ENCODE assay signal across 10 mouse cellular contexts in genomic region chr5:35814334-35814941, GRCm38 (mm10). TPM values are rescaled to one million over a fixed set of nuclear protein-coding genes. Genes with fewer than 3 reads are reported as not detected.
DNase-seq lines count a peak whose midpoint lies in the region; ATAC-seq and TF ChIP-seq lines count a peak whose summit lies in the region.
"Had no signal": no experiment of that assay in that cellular context is flagged by ENCODE, and none has a peak within 500 bp of the region (broad histone marks: within the 10 kb centered on the region; RNA-seq: fewer than 3 reads in every experiment).

No protein-coding gene starts in this region.

- 0 out of 2 replicates have a peak overlapping the region, but pooled peaks have one; percentile 19 for H3K9ac ChIP-seq in hindbrain, embryonic 13.5 days
- H3K9ac ChIP-seq in liver, postnatal 0 days (replicated peaks), result no peak overlapping the region

- peak; percentile 10 for DNase-seq in thymus, postnatal 25 days
- no peak for DNase-seq in thymus, postnatal 0 days (ENCODE audit: low spot score)
- peak; percentile 83 to 89 for DNase-seq in left cerebral cortex, postnatal 14 days (ENCODE audit: low spot score in 2 of 2)
- no peak for DNase-seq in liver, postnatal 0 days
- no peak for DNase-seq in T-cell, adult 2 months (ENCODE audit: low spot score)
- no peak for DNase-seq in lung, postnatal 10 days

- H3K27ac ChIP-seq in hindbrain, embryonic 13.5 days, result peak overlapping the region; percentile 52; the same call in 1 of the 2 replicates
- H3K27ac ChIP-seq in small intestine, adult 2 months (ENCODE audit: insufficient read depth, low read depth, low read length), result no peak overlapping the region
- no peak overlapping the region for H3K27ac ChIP-seq in liver, postnatal 0 days (ENCODE audit: low read depth)

- no peak for TF ChIP-seq EP300 in liver, postnatal 0 days (IDR thresholded peaks at IDR 0.05; ENCODE audit: low read depth)

- WGBS in hindbrain, embryonic 13.5 days, result 61% methylated on average over 15 of the region's 15 CpGs
- WGBS in small intestine, adult 2 months, result 63% methylated on average over 15 of the region's 15 CpGs
- 60% methylated on average over 15 of the region's 15 CpGs for WGBS in liver, postnatal 0 days (ENCODE audit: insufficient replicate concordance)

- no peaks in the 10 kb centered on the region for H3K27me3 ChIP-seq in hindbrain, embryonic 13.5 days
- no peaks in the 10 kb centered on the region for H3K27me3 ChIP-seq in small intestine, adult 2 months (ENCODE audit: control insufficient read depth, insufficient read depth, low read length)
- no peaks in the 10 kb centered on the region for H3K27me3 ChIP-seq in liver, postnatal 0 days (ENCODE audit: insufficient read depth, low read length)

- no peak overlapping the region for H3K4me2 ChIP-seq in hindbrain, embryonic 13.5 days
- no peak overlapping the region for H3K4me2 ChIP-seq in liver, postnatal 0 days (ENCODE audit: low read depth, low read length)

- no peak for TF ChIP-seq POLR2A in small intestine, adult 2 months (IDR thresholded peaks at IDR 0.05; ENCODE audit: low read depth, low read length)

- H3K4me1 ChIP-seq in hindbrain, embryonic 13.5 days (replicated peaks), result peaks cover 27% of the 10 kb centered on the region
- H3K4me1 ChIP-seq in small intestine, adult 2 months (ENCODE audit: control insufficient read depth, insufficient read depth, insufficient read length, low read length), result no peaks in the 10 kb centered on the region; the same call in 1 of the 2 replicates
- H3K4me1 ChIP-seq in liver, postnatal 0 days (ENCODE audit: insufficient read depth), result no peaks in the 10 kb centered on the region

- peak; percentile 52 for ATAC-seq in hindbrain, embryonic 13.5 days (ENCODE audit: low FRiP score)
- ATAC-seq in liver, postnatal 0 days, result no peak
- ATAC-seq: intestine, postnatal 0 days had no signal

- no peak for TF ChIP-seq CTCF in small intestine, adult 2 months (IDR thresholded peaks at IDR 0.05; ENCODE audit: extremely low read depth, insufficient read length, insufficient replicate concordance, low read depth, low read length)
- TF ChIP-seq CTCF in liver, postnatal 0 days (IDR thresholded peaks at IDR 0.05; ENCODE audit: low read depth), result no peak

- intact Hi-C loops in left cerebral cortex, postnatal 14 days (cut with DNase I), result no loop called here

- no peak overlapping the region for H3K4me3 ChIP-seq in hindbrain, embryonic 13.5 days
- peak overlapping the region; percentile 4; the same call in 1 of the 2 replicates for H3K4me3 ChIP-seq in small intestine, adult 2 months (ENCODE audit: low read depth, low read length)
- H3K4me3 ChIP-seq in liver, postnatal 0 days (ENCODE audit: low read depth, low read length), result no peak overlapping the region

- no peaks in the 10 kb centered on the region for H3K9me3 ChIP-seq in hindbrain, embryonic 13.5 days
- H3K9me3 ChIP-seq in liver, postnatal 0 days (ENCODE audit: low read length), result no peaks in the 10 kb centered on the region

- no peaks in the 10 kb centered on the region for H3K36me3 ChIP-seq in hindbrain, embryonic 13.5 days
- no peaks in the 10 kb centered on the region for H3K36me3 ChIP-seq in small intestine, adult 2 months (ENCODE audit: control insufficient read depth, insufficient read depth, low read length)
- H3K36me3 ChIP-seq in liver, postnatal 0 days (replicated peaks; ENCODE audit: insufficient read depth, low read length), result no peaks in the 10 kb centered on the region

RNA-seq across cellular contexts. Expression of gene Ablim2, which starts 56.8 kb away (rescaled TPM):
- 0.74 and 0.91 TPM in 2 replicates for polyA plus RNA-seq in thymus, postnatal 0 days (2015; fragmentation: Nextera tagmentation; extraction: Ambion mirVana)
- polyA plus RNA-seq in hindbrain, embryonic 13.5 days (2015; fragmentation: Nextera tagmentation; extraction: Ambion mirVana), result 9.5 and 10.4 TPM in 2 replicates
- total RNA-seq in left cerebral cortex, postnatal 14 days (2021), result 100 to 1,000 TPM; 106 to 112 TPM
- polyA plus RNA-seq in small intestine, adult 2 months (2012; rRNA removed), result 6.8 and 9.1 TPM in 2 replicates
- 0.33 and 0.45 TPM in 2 replicates for polyA plus RNA-seq in liver, postnatal 0 days (2015; fragmentation: Nextera tagmentation; extraction: Ambion mirVana)
- total RNA-seq: MEL had no signal

Comparison
In these comparisons a context has a peak if more than half of its experiments do, and no peak if none do; other contexts are left out.
1. DNase-seq: peak in thymus, postnatal 25 days (single experiment) and left cerebral cortex, postnatal 14 days (2 of 2); none in thymus, postnatal 0 days (single experiment), liver, postnatal 0 days (single experiment), T-cell, adult 2 months (single experiment) and lung, postnatal 10 days (single experiment).